Mouse (Mus musculus) olfactory bulb, adult 2 months (tissue): Measurements from ENCODE around the gene Rps11.

Experiments
- CTCF ChIP-seq: fragments of 200-500 bp; IDR thresholded peaks from 2 replicates; pipeline ENCODE4 v1.5.1; 2012; ENCODE audit warnings: low read depth, mild to moderate bottlenecking, low read length, moderate library complexity; ENCODE audit not compliant: insufficient read depth
- POLR2A ChIP-seq: fragments of 200-500 bp; IDR thresholded peaks from 2 replicates; pipeline ENCODE4 v1.6.1; 2012; ENCODE audit warnings: mild to moderate bottlenecking, low read depth, low read length, moderate library complexity; ENCODE audit not compliant: insufficient read depth

DNA sequence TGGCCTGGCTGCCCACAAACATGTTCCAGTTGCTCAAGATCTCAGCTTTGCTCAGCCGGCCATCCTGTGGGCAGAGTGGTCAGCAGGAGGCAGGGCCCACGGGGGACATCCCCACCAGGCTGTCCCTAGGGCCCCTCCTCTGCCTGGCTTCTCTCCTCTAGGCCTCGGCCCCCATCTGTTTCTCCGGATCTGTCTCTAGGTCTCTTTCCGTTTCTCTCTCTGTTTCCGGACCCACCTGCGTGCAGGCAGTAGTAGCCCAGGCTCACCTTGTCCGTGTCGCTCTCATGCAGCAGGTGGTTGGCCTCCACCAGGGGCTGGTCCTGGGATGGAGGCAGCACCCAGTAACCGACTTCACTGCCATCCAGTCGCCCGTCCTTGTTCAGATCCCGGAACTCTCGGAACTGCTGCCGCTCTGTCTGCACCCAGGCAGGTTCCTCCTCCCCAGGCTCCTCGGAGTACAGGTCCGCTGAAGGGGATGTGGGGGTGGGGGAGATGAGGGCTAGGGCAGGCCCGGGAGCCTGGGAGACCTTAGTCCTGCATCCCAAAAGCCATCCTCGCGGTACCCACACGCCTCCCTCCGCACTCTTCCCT lies 40.8 kb downstream of the Rps11 start:
- TF ChIP-seq CTCF (no peak), POLR2A (no peak)
